Mouse (Mus musculus): ENCODE measurements around the gene Arhgap23.

Arhgap23 gene

DNA sequence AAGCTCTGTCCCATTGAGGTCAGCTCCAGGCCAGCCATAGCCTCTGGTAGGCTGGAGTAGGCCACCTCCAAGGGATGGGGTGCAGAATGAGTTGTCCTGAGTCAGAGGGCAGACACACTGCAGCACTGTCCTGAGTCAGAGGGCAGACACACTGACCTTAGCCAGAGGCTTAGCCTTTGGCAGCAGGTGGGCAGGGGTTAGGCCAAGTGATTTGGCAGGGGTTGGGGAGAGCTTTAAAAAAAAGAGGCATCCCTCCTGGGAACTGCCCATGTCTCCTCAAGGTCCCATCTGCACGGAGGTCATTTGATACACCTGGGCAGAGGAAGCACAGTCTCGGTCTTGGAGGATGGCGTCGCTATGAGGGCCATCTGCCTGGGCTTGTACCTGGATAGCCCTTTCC, 48.7 kb downstream of the Arhgap23 start:
- DNase-seq (ENCODE audit: low spot score) = no peak

- DNase-seq (ENCODE audit: low spot score) = no peak
Measured at GRCm38 (mm10) chr11:97465957-97466356, 50.6 kb downstream of the Arhgap23 start.

DNA sequence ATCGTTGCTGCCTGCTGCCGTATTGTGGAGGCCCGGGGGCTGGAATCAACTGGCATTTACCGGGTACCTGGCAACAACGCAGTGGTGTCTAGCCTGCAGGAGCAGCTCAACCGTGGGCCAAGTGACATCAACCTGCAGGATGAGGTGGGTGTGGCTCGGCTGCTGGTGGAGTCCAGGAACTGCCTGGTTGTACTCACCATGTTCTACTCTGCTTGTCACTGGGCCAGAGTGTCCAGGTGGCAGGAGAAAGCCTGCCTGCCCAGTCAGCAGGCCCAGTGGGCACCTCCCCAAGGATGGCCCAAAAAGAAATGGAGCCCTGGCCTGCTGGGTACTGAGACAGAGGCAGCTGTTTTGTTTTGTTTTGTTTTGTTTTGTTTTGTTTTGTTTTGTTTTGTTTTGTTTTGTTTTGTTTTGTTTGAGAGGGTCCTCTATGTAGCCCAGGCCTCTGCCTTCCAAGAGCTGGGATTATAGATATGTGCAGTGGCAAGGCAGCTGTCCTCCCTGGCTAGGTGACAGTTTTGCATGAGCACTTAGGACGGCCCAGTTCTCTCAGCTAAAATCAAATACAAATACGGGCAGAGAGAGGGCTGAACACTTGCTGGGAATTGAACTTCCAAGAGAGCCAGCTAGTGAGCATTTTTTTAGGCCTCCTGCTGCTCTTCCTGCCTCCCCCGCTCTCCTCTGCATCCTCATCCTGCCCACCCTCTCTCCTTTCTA, 51.3 kb downstream of the Arhgap23 start:
- no peak for DNase-seq (ENCODE audit: low spot score)

- DNase-seq (ENCODE audit: low spot score) = peak; percentile 90
Measured at GRCm38 (mm10) chr11:97468639-97469287, 53.4 kb downstream of the Arhgap23 start.

DNA sequence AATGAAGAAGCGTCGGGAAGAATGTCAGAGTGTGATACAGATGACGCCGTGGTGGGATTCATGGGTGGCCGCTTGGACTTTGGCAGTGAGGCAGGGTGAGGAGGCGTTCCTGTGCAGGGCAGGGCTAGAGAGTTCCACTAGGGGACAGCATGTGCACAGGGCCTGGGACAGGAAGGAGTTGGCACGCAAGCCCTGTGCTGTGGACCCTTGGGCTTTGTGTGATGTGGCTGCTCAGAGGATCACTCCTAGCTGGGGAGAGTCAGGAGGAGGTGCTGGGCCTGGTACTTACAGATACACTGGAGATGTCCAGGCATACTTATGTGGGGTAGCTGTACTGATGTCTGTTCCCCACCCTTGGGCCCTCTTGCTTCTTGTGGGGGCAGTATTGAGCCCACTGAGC, 54.5 kb downstream of the Arhgap23 start:
- DNase-seq (ENCODE audit: low spot score) = no peak

DNA sequence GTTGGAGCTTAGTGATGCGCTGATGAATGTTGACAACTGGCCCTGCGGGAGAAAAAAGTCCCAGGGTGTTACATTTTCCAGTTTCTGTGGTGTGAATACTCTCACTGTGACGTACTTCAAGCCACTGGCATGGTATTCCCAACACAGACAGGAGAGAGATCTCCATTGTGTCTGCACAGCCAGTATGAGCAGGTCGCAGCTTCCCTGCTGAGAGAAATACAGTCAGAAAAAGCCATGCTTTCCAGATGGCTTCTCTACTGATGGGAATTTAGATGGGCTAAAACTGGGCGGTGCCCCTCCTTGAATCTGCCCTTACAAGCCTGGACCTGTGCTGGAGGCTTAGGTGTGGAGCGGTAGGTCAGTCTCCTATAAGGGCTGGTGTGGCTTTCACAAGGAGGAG, 55.9 kb downstream of the Arhgap23 start:
- DNase-seq (ENCODE audit: low spot score) = no peak

GRCm38 (mm10) chr11:97476334-97477095, 61.2 kb downstream of the Arhgap23 start:
- DNase-seq (ENCODE audit: low spot score) = peak; percentile 65

GRCm38 (mm10) chr11:97477431-97477830, 62.1 kb downstream of the Arhgap23 start:
- DNase-seq (ENCODE audit: low spot score) = peak; percentile 40

DNA sequence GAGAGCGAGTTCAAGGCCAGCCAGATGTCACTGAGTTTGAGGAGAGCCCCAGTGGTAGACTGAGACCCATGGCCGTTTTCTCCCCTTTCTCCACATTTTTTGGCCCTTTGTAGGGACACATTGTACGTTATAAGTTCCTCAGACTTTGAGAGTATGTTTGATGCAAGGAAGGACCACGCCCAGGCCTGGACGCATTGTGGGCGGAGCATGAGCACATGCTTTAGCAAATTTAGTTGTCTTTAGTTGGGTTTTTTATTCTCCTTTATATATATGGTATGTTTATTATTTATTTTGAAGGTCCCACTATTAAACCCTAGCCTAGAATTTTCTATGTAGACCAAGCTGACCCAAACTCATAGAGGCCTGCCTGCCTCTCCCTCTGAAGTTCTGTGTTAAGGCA, 63.0 kb downstream of the Arhgap23 start:
- DNase-seq (ENCODE audit: low spot score) = no peak

DNA sequence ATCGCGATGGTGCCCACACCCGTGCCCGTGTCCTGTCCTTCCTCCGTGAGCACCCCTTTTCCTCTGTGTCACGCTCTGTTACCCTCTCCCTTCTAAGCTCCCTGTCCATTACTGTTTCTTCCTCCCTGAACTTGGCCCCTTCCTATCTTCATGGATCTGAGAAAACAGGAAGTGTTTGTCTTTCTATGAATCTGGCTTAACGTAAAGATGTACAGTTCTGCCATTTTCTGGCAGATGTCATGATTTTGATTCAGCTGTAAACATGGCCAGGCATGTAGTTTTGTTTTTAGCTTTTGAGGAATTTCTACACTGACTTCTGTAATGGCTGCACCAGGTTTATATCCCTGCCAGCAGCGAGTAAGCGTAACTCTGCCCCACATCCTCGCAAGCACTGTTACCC, 63.8 kb downstream of the Arhgap23 start:
- no peak for DNase-seq (ENCODE audit: low spot score)

DNA sequence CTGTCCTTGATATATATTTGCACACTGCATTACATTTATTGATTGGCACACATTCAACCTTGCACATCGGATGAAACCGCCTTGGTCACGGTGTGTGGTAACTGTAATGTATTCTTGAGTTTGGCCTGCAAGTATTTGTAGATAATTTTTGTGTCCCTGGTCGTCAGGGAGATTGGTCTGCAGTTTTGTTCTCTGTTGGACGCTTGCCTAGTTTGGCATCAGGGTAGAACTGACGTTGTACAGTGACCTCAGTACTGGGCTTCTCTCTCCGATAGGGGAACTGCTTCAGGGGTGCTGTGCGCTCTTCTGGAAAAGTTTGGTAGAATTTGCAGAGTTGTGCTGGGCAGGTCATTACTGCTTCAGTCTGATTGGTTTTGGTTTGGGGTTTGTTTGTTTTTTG, 64.5 kb downstream of the Arhgap23 start:
- no peak for DNase-seq (ENCODE audit: low spot score)

DNA sequence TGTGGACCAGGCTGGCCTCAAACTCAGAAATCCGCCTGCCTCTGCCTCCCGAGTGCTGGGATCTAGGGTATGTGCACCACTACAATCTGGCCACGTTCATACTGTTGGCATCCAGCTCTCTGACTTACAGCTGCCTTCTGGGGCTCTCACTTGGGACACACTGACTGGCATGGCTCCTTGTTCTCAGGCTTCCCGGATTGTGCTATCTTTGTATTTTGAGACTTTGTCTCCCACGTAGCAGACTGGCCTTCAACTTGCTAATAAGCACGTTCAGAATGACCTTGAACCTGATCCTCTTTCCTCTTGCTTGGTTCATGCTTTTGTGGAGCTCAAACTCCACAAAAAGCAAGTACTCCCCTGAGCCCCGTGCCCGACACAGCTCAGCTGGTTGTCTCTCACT, 70.3 kb downstream of the Arhgap23 start:
- no peak for DNase-seq (ENCODE audit: low spot score)

DNA sequence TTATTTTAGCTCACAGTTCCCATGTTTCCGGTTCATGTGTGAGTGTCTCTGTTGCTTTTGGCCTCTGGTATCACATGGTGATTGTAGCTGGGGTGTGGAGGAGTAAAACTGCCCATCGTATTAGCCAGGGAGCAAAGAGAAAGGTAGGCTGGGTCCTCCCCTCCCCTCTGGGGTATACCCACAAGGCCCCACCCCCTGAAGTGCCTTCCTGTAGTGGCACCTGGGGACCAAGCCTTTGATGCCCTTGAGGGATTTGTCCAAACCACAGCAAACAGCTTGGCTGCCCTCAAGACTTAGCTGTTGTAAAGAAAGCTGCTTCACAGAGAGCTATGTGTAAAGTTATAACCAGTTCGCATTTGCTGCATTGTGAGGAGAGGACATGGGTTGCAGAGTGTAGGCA, 72.3 kb downstream of the Arhgap23 start:
- no peak for DNase-seq (ENCODE audit: low spot score)

DNA sequence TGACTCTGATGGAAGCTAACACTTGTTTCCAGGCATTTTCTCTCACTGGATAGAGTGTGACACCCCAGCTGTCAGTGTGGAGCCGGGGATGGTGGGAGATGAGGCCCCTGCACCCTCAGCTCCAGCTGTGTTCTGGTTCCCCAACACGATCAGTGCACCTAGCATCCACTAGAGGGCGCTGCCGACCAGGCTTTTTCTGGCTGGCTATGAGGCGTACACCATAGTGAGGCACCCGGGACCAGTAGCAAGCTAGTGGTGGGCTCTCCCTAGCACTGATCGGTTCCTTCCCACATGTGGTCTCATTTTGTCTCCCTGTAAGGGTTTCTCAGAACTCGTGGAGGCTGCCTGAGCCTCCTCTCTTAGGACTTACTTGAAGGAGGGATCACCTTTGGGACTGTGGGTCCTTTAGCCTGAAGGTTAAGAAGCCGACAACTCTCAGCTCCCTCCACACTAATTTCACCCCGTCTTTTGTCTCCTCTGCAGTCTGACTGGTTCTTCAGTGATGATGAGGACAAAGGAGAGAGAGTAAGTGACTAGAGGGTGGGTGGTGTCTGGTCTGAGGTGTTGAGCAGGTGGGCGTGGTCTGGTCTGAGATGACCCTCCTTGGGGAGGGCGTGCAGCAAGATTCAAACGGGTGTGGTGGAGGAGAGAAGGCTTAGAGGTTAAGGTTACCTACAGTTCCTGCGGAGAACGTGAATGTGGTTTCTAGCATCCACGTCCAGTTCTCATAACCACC, 74.4 kb downstream of the Arhgap23 start:
- DNase-seq (ENCODE audit: low spot score) = peak; percentile 56

DNA sequence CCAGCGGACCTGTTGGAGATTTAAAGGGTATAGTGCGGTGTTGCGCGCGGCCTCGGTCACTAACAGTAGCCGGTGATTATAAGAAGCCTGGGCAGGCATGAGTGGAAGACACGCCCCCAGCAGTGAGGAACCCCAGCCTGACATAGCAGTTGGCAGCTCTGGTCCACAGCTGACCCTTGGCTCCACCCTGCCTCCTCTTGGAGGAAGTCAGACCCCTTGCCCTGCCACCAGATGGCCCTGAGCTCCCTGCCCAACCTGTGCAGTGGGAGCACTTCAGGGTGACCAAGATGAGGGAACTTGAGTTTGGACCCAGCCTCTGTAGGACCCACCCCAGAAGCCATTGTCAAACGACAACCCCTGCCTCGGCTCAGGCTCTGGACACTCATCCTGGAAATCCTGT, 76.3 kb downstream of the Arhgap23 start:
- no peak for DNase-seq (ENCODE audit: low spot score)

- DNase-seq (ENCODE audit: low spot score) = no peak
Measured at GRCm38 (mm10) chr11:97492836-97493235, 77.5 kb downstream of the Arhgap23 start.

GRCm38 (mm10) chr11:97497543-97497942, 82.2 kb downstream of the Arhgap23 start:
- no peak for DNase-seq (ENCODE audit: low spot score)

GRCm38 (mm10) chr11:97499865-97500719, 84.8 kb downstream of the Arhgap23 start, which contains the start of gene 4933428G20Rik:
4933428G20Rik (minus strand) TSS chr11:97500340.
- DNase-seq (ENCODE audit: low spot score) = no peak

GRCm38 (mm10) chr11:97500720-97501448, 85.6 kb downstream of the Arhgap23 start:
- DNase-seq (ENCODE audit: low spot score) = no peak

DNA sequence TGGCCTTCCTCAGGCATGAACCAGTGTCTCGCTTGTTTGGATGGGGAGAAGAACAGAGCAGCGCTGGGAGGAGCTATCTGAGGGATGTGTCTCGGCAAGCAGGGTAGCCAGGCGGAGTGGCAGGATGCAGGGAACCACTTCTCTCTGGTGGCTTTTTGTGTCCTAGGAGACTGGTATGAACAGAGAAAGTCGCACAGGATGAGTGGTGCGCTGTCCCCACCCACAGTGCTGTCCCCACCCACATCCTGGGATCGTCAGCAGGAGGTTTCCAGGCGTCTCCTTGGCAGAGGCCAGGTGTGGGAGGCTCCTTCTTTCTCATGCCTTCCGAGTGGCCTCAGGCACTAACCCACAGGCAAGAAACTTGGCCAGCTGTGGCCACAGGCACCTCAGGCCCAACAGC, 87.0 kb downstream of the Arhgap23 start:
- no peak for DNase-seq (ENCODE audit: low spot score)

DNA sequence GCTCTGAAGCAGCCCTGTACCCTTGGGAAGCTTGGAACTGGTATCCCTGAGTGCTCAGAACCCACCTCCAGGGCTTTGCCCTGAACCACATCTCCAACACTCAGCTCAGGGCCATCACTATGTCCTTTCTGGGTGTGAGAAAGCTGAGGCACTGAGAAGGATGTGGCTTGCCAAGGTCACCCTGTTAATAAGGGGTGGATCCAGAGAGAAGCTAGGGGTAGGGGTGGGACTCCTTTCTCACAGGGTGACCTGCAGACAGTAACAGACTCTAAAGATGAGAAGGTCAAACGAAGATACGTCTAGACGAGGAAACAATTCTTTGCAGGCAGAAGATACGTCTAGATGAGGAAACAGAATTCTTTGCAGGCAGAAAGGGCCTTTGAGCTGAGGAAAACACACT, 87.5 kb downstream of the Arhgap23 start:
- DNase-seq (ENCODE audit: low spot score) = no peak
